Mouse (Mus musculus) cerebellum, postnatal 36 days (tissue): Measurements from ENCODE around the gene Tcf12.

Experiments used
- DNase-seq, 2 experiments: peaks; one replicate each; pipeline ENCODE4 v3.0.0; 2021 to 2022; ENCODE audit warnings: mixed read lengths in 2 of 2

The Tcf12 gene

DNA sequence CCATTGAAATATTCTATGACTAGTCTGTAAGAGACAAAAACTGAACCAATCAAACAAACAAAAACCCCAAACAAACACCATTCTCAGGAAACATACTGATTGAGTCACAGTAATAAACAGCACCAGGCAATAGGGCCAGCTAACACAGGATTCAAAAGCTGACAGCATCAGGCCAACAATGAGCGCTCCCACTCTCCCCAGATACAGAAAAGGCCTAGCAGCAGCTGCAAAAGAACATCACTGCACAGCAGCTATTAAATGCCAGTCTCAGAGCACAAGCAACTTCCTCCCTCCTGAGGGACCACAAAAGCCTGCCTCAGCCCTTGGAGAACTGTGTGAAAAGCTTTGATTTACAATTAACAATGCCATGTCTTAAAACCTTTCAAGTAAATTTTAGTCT, 214.3 kb downstream of the Tcf12 start:
- DNase-seq: no peak

DNA sequence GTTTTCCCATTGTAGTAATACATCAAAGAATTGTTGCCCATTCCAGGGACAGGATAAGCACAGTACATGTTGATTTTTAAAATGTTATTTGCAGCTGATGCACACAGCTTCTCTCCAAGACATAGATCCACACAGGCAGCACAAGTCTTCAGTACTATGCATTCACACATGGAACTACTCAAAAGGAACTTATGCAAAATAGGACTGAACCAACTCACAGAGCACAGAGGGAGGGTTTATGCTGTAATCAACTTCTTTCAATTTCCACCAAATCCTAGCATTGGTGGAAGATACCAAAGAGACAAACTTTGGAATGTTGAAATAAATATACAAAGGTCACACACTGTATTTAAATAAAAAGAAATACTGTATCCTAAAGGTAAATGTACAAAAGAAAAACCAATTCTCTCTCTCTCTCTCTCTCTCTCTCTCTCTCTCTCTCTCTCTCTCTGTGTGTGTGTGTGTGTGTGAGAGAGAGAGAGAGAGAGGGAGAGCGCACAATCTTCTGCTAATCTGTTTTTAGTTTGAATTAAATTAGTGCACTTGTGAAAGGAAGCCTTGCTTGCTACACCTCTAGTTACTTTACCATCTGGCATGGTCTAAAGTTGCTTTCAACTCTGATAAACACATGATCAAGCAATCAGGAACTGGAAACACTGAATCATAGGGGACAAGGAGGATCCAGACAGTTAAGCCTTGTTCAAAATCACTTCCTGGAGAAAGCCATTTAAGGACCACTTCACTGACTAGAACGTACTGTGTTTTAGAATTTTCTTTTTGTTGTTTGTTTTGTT, 215.5 kb downstream of the Tcf12 start:
- DNase-seq: no peak

DNA sequence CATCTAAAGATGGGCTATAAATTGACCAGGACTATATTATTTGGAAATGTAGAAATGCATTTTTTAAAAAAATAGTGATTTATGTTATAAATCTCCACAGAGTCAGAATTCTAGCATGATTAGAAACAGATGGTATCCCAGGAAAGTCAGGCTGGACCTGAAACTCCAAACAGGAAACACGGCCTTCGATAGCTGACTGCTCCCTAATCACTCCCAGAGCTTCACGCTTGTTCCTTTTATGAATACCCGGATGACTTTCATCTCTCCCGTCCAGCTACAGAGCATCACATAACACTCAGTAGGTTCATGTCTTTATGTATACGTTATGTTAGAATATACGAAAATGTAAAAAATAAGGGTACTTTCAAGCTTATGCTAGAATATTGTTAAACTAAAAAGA, 216.4 kb downstream of the Tcf12 start:
- no peak for DNase-seq

DNA sequence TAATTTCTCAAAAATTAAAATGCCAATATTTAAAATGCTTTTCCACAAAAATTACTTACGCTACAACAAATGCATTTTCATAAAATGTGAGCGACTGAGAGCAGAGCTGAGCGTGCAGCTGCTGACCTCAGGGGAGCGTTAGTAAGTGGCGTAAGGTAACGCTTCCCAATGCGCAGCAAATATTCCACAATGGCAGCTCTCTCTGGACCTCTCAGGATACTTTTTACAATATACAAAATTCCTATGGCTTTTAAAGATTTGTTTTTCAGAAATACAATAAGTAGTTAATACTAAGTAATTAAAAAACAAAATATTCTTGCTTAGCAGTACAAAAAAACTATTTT, 216.8 kb downstream of the Tcf12 start:
- DNase-seq: no peak

DNA sequence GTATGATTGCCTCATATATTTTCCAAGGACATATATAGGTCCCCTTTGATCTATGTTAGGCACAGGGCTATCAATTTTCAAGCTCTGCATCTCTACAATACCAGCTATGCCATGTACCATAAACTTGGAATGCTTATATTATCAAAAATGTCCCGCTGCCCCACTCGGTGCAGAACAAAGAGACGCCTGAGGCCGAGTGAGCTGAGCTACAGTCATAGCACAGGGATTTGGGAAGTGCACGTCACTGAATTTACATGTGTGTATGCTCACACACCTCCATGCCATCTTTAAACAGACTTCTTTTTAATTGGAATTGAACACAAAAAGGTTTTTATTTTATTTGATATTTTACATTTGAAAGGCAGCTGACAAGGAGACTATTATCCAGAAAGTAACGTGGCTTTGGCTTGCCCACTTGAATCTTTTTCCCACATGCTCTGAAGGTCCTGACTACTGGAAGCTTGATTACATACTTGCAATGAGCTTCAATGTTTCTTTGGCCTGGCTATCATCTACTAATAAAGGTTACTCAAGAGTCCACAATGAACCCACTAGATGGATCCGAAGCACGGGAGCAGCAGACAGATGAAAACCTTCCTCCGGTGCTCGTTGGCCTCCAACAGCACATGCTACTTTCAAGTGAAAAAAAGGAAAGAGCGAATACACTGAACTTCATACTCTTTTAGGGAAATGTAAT, 217.3 kb downstream of the Tcf12 start:
- DNase-seq: no peak

DNA sequence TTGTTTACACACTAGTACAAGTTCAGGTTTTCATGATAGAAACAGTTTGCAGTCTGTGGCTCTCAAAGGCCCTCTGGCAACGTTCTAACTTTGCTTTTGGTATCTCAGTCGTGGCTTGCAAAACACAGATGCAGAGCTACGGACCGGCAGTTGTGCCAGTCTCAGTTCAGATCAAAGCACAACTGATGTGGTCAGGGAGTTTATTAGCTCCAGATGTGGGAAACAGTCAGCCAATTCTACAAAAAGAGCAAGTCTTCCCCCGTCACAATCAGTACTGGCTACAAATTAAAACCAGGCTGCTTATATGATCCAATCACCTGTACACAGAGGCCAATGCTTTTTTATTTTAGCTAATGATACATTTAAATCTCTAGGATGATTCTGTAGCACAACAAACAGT, 223.2 kb downstream of the Tcf12 start:
- DNase-seq: no peak

DNA sequence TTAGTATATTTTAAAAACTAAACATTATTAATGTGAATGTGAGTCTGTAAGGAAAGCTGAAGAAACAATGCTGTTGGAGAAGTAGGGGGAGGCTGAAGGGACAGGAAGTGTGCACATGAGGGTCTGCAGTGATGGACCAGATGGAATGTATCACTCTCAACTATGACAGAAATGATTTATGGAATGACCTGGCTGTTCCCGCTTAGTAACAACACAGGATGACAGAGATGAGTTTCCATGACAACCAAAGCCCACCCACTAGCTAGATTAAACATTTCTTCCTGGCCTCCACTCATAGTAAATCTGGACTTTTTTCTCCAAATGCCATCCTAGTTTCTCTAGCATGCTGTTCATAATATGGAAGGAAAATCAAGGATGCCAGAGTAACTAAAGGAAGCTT, 231.0 kb downstream of the Tcf12 start:
- no peak for DNase-seq

DNA sequence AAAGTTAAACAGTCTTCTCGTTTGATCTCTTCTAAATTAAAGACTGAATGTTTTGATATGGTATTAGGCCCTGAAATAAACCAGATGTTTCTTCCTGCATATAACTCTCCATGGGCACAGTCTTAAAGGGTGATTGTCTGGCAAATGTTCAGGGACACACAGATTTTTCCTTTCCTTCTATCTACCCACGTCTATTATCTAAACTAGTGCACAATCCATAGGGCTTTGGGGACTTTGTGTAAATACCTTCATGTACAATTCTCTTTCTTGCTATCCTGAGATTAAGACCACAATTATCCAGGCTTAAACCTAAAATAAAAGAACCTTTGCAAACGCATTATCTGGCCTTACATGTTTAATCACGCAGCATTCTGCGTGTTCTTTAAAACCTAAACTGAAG, 231.7 kb downstream of the Tcf12 start:
- no peak for DNase-seq

DNA sequence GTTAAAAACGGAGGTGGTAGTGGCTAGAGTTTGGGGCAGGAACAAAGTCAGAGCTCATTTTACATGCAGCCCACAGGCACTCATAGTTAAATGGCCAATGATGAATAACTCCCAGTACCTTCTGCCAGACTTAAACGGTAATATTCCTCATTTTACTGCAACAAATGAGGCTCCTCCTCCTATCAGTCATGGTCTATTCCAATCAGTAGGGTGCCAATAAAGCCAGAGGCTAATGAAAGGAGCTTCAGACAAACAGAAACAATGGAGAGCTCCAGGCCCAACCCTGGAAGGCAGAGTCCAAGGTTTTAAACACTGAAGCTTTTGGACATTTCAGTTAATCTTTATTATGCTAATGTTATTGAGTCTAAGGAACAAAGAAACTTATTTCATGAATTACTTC, 232.3 kb downstream of the Tcf12 start:
- DNase-seq: no peak

DNA sequence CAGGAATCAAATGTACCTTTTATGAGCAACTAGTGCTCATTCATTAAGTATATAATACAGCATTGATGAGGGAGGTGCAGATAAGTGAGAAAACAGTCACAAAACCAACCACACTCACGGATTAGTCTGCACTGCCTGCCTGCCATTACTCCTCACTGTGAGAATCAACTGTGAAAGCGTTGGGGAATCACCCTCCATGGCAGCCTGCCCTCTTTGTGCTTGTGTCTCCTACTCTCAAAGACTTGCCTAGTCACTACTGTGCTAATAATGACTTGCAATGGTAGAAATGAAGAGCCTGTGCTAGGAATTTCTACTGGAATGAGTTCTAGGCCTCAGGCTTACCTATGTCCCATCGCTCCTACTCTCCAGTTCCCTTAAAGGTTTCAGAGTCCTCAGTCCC, 233.8 kb downstream of the Tcf12 start:
- no peak for DNase-seq

DNA sequence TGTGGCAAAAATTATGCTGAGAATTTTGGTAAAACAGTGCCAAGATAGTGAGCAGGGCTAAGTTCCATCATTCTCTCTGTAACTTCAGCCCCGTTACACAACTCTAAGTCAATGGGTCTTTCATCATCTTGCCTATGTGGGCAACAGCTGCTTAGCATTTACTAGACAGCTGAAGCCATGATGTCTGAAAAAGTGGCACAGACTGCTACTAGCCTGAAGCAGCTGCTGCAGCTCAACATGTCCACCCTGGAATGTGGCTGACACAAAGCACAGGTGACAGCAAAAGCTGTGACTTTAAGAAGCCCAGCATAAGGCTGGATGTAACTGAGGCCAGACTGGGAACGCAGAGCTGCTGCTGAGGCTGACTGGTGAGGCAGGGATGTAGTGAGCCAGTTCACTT, 236.9 kb downstream of the Tcf12 start:
- DNase-seq: no peak

DNA sequence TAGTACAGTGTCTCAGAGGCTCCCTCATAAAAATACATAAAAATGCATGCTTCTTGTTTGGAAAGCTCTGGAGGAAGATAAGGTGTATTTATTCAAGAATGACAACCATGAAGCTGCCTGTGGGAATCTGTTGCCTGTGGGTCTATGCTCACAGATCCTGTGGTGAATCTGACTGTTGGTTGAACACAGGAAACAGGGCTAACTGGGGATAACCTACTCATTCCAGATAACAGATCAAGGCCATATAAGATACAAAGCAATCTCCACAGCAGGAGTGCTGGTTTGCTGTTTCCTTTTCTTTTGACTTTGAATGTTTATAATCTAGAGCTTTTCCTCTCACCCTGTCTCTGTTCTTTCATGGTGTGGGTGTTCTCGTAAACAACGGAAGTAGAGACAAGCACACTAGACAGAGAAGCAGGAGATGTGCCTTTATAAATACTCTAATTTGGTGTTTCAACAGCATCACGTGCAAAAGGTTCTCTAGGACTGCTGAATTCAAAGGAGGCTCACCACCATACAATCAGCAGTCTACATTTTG, 237.6 kb downstream of the Tcf12 start:
- no peak for DNase-seq

DNA sequence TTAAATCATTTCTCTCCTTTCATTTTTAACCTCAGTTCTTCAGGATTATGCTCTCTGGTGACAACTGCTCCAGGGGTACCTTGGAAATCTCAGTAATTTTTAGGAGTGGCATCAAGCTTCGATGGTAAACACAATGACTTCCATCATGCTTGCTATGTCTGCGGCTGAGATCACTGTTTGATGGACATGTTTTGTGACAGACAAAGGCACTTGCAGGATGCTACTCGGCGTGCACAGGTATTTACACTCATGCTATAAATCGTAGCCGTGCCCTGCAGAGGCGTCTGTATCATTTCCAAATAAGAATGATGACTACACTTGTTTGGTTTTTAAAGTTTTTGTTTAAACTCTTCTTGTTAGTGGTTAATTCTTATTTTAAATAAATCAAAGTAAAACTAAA, 248.3 kb downstream of the Tcf12 start:
- DNase-seq: no peak

DNA sequence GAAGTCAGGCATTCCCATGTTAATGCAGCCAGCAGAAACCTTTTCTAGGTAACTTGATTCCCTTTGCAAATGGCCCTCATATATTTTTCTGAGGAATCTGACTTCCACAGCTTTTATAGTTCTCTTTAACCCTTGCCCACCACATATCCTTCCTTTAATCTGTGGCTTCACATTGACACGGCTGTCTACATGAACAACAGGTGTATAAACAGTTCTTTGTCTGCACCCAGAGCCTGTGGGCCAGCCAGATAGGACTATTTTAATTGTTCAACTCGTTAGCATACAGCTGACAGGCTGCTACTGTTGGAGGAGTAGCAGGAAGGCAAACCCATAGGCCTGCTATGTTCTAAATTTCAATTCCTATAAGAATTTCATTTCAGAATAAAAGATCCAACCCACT, 250.0 kb downstream of the Tcf12 start:
- no peak for DNase-seq

DNA sequence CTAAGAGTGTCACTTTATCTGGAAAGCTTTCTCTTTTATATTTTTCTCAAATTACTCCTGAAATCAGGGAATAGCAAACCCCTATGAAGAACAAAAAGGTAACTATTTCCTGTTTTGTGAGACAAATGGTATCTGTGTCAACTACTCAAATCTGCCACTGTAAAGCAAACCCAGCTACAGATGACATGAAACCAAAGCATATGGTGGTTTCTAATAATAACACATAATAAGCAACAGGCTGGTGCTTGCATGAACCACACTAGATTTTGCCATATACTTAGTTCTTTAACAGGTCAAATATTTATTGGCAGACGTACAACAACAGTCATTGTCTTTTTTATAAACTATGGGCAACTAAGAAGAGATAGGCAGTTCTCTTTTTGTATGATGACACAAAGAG, 253.7 kb downstream of the Tcf12 start:
- no peak for DNase-seq

DNA sequence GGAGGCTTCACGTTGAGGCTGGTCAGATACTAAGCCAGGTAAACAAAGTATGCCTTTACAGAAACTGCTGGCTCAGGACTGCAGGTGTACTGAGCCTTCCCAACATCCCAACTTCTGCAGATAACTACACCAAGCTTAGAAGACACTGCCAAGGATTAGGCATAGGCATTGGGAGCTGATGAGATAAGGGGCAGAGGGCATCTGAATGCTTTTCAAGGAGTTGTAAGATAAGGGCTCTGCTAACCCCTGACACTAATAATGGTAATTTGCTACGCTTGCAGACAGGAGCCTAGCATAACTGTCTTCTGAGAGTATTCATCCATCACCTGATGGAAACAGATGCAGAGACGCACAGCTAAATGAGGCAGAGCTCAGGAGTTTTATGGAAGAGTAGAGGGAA, 257.8 kb downstream of the Tcf12 start:
- DNase-seq: no peak

DNA sequence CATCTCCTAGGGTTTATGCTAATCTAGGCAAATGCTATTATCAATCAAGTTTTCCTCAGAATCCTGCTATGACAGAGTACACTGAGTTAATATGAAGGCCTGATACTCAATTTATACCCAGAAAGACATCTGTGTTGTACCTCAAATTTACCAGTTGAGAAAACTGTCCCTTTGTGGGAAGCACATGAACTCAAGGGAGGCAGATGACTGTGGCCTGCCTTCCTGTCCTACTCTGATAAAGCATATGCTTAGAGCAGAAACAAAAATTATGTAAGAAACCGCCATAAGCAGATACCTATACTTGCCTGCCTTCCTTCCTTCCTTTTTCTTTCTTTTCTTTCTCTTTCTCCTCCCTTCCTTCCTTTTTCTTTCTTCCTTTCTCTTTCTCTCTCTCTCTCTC, 261.4 kb downstream of the Tcf12 start:
- DNase-seq: no peak

DNA sequence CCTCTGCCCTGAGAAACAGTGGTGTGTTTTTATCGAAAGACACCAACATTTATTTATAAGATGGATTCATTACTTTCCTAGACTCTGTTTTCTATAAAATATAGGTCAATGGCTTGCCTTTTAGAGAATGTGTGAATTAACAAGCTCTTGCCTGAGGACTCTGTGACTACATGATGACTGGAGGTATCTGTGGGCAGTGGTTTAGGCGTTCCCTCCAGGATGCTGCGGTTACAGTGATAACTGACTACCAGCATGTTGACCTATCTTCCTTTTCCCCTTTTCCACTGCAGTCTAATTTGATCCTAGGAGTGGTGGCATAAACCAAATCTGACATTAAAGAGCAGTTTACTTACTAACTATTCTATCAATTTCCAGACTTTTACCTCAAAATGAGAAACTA, 263.3 kb downstream of the Tcf12 start:
- DNase-seq: no peak

DNA sequence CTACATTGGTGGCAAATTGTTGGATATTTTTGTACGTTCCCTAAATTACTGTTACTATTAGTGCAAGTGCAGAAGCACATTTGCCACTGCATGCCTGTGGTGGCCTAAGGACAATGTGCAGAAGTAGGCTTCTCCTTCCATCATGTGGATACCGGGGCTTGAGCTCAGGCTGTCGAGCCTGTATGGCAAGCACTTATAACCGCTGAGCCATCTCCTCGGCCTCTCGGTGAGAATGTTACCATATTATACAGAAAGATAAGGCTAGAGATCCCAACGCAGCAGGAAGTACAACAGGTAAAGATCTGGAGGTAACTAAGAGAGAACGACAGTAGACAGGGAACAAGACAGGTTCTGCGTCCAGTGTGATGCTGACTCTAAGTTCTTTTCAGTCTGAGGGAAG, 263.8 kb downstream of the Tcf12 start:
- no peak for DNase-seq

DNA sequence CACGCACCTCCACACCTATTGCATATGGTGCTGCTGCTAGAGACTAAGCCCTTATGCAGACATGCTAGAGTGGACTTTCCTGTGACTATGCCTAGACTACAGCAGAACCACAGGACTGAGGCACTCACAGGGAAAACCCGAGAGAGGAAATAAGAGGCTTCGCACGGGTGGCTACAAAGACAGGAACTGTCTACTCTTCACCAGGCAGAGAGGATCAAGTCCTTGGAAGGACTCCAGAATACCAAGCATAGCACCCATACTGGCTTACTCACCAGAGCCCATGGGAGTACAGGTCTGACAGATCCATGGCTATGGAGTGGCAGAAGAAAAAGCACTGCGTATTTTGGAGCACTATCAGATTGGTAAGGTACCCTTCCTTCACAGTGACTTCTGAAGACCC, 269.8 kb downstream of the Tcf12 start:
- DNase-seq: no peak

DNA sequence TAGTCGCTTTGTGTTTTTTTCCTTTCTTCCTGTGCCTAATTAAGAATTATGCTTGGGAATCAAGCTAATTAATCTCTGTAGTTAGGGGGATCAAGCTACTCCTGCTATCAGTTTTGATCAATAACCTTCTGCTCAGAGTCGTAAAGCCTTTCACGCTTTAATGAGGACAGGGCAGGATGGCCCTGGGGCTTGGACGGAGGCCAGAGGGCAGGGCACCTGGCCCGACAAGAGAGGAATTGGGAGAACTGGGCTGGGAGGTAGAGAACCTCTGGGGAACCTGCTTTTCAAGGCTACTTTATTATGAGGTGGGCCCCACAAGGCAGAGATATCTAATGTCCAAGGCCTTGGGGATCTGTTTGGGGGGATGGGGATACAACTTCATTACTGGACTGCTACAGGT, 274.3 kb downstream of the Tcf12 start:
- DNase-seq: no peak

DNA sequence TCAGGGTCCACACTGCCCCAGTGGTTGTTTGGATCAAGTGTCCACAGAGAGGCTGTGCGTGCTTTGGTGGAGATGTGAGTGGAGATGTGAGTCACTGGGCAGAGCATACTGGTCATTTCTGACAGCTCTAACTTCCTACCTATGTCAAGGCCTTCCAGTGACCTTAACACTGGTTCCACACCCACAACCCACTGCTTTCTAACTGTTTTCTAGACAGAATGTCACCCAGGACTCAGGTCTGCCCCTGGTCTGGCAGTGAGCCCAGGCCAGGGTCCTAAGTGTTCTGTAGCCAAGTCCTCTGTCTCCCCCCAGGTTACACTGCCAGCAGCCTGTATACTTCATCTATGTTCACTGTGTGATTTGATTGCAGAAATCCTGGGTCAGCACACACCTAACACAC, 275.3 kb downstream of the Tcf12 start:
- DNase-seq: no peak

DNA sequence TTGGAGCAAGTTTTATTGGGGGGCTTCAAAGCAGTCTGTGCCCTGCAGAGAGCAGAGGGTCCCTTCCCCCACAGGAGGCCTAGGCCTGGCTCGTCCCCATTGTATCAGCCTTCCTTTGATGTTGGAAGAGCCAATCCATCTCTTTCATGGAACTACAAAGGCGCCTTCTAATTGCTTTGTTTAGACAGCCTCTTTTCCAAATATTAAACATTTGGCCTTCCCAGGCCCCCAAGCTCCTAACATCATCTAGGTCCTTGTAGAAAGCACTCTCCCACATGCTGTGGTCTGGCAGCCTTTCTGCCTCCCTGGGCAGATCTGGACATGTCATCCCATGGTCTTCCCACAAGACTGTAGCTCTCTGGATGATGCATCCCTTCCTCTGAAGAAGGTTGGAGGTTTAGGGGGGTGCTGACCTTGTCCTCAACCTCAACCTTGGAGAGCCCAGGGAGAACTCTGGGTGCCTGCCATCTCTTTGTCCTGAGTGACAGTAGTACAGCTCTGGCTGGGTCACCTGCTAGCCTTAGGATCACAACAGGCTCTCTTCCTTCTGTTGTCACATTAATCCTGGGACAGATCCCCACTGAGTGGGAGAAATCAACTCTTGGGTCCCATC, 276.4 kb downstream of the Tcf12 start:
- no peak for DNase-seq

DNA sequence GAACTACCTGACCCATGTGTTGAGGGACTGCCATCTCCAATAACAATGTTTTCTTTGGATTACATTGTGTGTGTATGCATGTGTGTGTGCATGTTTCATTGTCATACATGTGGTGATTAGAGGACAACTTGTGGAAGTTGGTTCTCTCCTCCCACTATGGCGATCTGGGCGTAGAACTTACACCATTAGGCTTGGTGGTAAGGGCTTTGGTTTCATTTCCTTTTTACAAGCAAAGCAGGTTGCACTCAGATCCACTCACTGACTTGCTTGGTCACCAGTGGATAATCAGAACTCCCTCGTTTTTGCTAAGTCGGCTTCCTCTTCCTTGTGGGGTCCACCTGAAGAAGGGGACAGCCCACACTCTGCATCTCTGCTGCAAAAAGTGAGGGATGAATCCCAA, 277.0 kb downstream of the Tcf12 start:
- no peak for DNase-seq
